Mouse (Mus musculus) stomach, postnatal 0 days (tissue): Measurements from ENCODE around the gene Isy1.

Experiments used
- CTCF ChIP-seq: IDR thresholded peaks from 2 replicates; pipeline ENCODE4 v1.5.1; 2016; ENCODE audit warnings: antibody characterized with exemption, low read depth, mild to moderate bottlenecking, moderate library complexity
- EP300 ChIP-seq: optimal IDR thresholded peaks from 2 replicates; pipeline ENCODE3; 2016; ENCODE audit warnings: antibody characterized with exemption

DNA sequence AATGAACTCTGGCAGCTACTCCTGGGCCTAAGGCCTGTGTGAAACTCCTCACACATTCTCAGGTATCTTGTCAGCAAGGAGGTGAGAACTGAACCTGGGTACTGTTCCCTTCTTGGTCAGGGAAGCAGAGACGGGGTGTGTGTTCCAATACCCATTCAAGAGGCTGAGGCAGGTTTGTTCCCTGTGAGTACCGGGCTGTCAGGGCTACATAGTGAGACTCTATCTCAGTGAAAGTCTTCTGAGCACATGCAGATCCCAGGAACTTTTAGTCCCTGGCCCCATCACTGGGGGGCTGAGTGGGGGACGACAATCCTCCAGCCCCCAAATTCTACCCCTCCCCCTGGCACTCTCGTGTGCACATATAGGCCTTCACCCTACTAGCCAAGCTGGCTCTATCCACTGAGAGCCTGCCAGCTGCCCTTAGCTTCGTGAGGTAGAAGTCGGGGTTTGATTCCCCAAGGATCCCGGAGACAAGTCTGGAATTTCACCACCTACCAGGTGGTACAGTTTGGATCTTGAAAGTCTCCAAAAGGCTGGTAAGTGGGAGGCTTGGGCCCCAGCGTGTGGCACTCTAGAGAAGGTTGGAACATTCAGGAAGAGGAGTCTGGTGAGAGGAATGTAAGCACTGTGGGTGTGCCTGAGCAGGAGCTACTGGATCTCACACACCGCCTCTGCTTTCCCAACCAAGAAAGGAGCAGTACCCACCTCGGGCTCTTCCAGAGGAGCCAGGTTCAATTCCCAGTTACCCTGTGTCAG lies 57.9 kb downstream of the Isy1 start:
- TF ChIP-seq CTCF = no peak
- no peak for TF ChIP-seq EP300
